In the genomic region with DNA sequence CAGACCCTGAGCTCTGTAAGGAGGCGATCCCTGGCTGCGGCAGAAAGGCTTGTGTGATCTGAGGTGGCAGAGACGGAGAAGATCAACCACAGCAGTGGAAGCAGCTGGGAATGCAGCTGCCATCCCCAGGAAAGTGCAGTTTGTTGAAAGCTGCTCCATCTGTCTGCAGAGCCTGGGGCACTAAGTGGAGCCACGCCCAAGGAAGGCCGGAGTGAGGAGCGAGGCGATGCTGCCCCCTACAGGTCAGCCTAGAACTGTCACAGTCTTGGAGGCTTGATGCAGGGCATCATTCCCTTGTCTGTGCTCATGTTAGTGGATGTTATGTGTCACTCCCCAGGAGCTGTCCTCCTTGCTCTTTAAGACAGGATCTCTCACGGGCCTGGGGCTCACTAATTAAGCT, we compare ENCODE assay signal across 8 mouse cellular contexts. TPM values are rescaled to one million over a fixed set of nuclear protein-coding genes. Genes with fewer than 3 reads are reported as not detected.
A peak's percentile ranks its signal among the peaks of the same experiment; 100 is the strongest.
DNase-seq lines count a peak whose midpoint lies in the region; ATAC-seq lines count a peak whose summit lies in the region.

No protein-coding gene starts in this region.

- peak; percentile 72 for ATAC-seq in inflammation-experienced regulatory T-cells, adult 6 months
- peak; percentile 99 for ATAC-seq in megakaryocyte progenitor cell, adult 5-6 weeks (replicated peaks; ENCODE audit: poor library complexity)

- DNase-seq in adipocyte (ENCODE audit: low spot score), result peak; percentile 83
- peak; percentile 95 for DNase-seq in embryo, embryonic 10 days (ENCODE audit: low spot score)
- DNase-seq in gastrocnemius, postnatal 14 days, result peak; percentile 84
- peak; percentile 11 to 84 for DNase-seq in left cerebral cortex, adult 9 months (ENCODE audit: low spot score in 2 of 2)
- peak; percentile 83 to 87 for DNase-seq in right cerebral cortex, postnatal 10 days (ENCODE audit: low spot score in 2 of 2)
- peak; percentile 83 for DNase-seq in urinary bladder, postnatal 14 days (ENCODE audit: low spot score)

- intact Hi-C loops in gastrocnemius, postnatal 14 days (cut with DNase I; ENCODE audit: low total_unique reads), result loop anchor here (2.0 kb wide), 1 partner anchor 52 kb away; no protein-coding TSS in a partner anchor

RNA-seq across cellular contexts. Expression of a gene that starts 32.5 kb away (rescaled TPM):
- total RNA-seq in gastrocnemius, postnatal 14 days (2021), result 1 to 10 TPM; 2.8 to 3.5 TPM
- 10 to 100 TPM; 10.0 to 15.1 (median 14.4) TPM for polyA plus RNA-seq in inflammation-experienced regulatory T-cells, adult 6 months (2017; shearing (Covaris generic))
- total RNA-seq in megakaryocyte progenitor cell, adult 5-6 weeks (2015), result 4.0 and 5.4 TPM in 2 replicates
- total RNA-seq in megakaryocyte progenitor cell, adult 5-6 weeks (2017), result 8.7 and 9.0 TPM in 2 replicates

Comparison
In these comparisons a context has a peak if more than half of its experiments do, and no peak if none do; other contexts are left out.
1. Peak in every context shown above with its lines: DNase-seq and ATAC-seq.